Mouse (Mus musculus): ENCODE results near the gene Rnf227. TPM values are rescaled to one million over a fixed set of nuclear protein-coding genes. Genes with fewer than 3 reads are reported as not detected.

Rnf227 gene
- polyA plus RNA-seq, 1 experiment from 2014 or later, result 126 TPM

DNA sequence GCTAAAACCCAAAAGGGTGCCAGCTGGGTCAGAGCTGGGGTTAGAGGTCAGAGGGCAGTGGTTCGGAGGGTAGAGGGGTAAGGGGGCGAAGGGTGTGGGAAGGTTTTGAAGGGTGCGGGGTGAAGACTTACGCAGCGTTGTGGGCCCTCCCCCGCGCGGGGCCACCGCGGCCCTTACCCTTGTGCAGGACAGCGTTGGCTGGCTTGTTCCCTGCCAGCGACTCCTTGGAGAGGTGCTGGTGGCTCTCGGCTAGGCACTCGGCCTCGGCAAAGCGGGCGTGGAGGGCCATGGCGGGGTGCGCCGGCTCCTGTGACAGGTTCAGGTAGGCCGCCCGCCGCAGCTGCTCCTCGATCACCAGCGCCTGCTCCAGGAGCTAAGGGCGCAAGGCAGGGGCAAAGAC, 6.2 kb downstream of the Rnf227 start:
- Histone ChIP-seq H3K9ac (ENCODE audit: low read length) (no peak overlapping the region), H3K9me3 (replicated peaks; ENCODE audit: control insufficient read depth, low read length) (no peaks in the 10 kb centered on the region), H3K27me3 (replicated peaks; ENCODE audit: control insufficient read depth, insufficient read depth, low read length) (no peaks in the 10 kb centered on the region), H3K4me1 (ENCODE audit: control insufficient read depth, insufficient read depth, low read length) (peaks cover 5% of the 10 kb centered on the region), H3K27ac (ENCODE audit: low read depth, low read length) (no peak overlapping the region), H3K4me2 (ENCODE audit: low read length) (no peak overlapping the region), H3K36me3 (ENCODE audit: control insufficient read depth, insufficient read depth, low read length) (peaks cover 85% of the 10 kb centered on the region), H3K4me3 (ENCODE audit: low read depth, low read length) (no peak overlapping the region)
- WGBS, result 94% methylated on average over 26 of the region's 26 CpGs
- no peak for DNase-seq (ENCODE audit: low spot score)
- ATAC-seq, result no peak

DNA sequence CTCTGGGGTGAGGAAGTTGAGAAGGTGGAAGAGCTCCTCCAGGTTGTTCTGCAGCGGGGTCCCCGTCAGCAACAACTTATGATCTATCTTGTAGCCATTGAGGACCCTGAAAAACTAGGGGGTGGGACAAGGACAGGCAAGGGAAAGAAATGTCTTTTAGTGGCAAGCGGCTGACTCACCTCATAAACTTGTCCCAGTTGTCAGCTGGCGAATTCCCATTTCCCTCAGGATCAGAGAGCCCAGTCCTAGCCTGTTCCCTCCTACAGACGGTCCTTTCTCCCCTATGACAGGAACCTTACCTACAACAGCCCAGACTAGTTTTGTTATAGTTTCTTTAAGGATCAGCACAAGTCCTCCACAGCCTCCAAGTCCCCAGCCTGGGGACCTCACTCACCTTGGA, 16.3 kb downstream of the Rnf227 start:
- no peak for DNase-seq (ENCODE audit: low spot score)
- Histone ChIP-seq H3K27me3 (replicated peaks; ENCODE audit: control insufficient read depth, insufficient read depth, low read length) (no peaks in the 10 kb centered on the region), H3K9ac (ENCODE audit: low read length) (no peak overlapping the region), H3K36me3 (ENCODE audit: control insufficient read depth, insufficient read depth, low read length) (peaks cover 100% of the 10 kb centered on the region), H3K4me3 (ENCODE audit: low read depth, low read length) (no peak overlapping the region), H3K27ac (ENCODE audit: low read depth, low read length) (no peak overlapping the region), H3K9me3 (replicated peaks; ENCODE audit: control insufficient read depth, low read length) (no peaks in the 10 kb centered on the region), H3K4me2 (ENCODE audit: low read length) (no peak overlapping the region), H3K4me1 (ENCODE audit: control insufficient read depth, insufficient read depth, low read length) (no peaks in the 10 kb centered on the region)
- no peak for ATAC-seq
- 90% methylated on average over 5 of the region's 5 CpGs for WGBS

DNA sequence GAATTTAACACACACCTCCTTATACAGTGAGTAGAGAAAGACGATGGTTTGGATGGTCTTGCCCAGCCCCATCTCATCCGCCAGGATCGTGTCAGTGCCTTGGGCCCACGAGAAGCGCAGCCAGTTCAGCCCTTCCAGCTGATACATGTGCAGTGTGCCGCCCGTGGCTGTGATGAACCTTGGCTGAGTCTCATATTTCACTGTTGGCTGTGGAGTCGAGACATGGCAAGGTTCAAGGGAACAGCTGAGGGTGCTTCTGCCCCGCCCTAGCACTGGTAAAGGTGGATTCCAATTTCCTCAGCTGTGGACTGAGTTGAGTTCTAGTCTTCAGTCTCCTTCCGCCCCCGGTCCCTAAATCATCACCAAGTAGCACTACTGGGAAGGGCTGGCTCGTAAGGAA, 17.4 kb downstream of the Rnf227 start:
- H3K36me3 ChIP-seq (ENCODE audit: control insufficient read depth, insufficient read depth, low read length), result peaks cover 99% of the 10 kb centered on the region
- WGBS, result 91% methylated on average over 12 of the region's 12 CpGs
- no peak overlapping the region for H3K4me3 ChIP-seq (ENCODE audit: low read depth, low read length)
- DNase-seq (ENCODE audit: low spot score), result no peak
- H3K4me2 ChIP-seq (ENCODE audit: low read length), result no peak overlapping the region
- no peak overlapping the region for H3K27ac ChIP-seq (ENCODE audit: low read depth, low read length)
- H3K9me3 ChIP-seq (replicated peaks; ENCODE audit: control insufficient read depth, low read length), result no peaks in the 10 kb centered on the region
- no peaks in the 10 kb centered on the region for H3K27me3 ChIP-seq (replicated peaks; ENCODE audit: control insufficient read depth, insufficient read depth, low read length)
- no peaks in the 10 kb centered on the region for H3K4me1 ChIP-seq (ENCODE audit: control insufficient read depth, insufficient read depth, low read length)
- ATAC-seq, result no peak
- no peak overlapping the region for H3K9ac ChIP-seq (ENCODE audit: low read length)

DNA sequence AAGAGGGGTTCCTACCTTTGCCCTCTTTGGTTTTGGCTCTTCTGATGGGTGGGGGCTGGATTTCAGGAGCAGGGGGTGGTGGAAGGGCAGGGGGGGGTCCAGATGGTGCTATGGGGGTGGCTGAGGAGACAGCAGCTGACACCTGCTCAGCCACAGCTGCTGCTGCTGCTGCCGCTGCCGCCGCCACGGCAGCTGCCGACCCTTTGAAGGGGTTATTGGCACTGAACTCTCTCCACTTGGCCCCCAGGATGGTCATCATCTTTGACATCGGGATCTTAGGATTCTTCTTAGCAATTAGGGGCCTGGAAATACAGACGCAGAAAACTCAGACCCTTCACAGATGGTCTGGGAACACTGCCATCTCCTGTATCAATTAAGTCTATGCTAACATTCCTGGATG, 21.8 kb downstream of the Rnf227 start:
- Histone ChIP-seq H3K4me3 (ENCODE audit: low read depth, low read length) (no peak overlapping the region), H3K4me1 (ENCODE audit: control insufficient read depth, insufficient read depth, low read length) (peaks cover 24% of the 10 kb centered on the region), H3K9ac (ENCODE audit: low read length) (no peak overlapping the region), H3K4me2 (ENCODE audit: low read length) (no peak overlapping the region), H3K27ac (ENCODE audit: low read depth, low read length) (peak overlapping the region; percentile 57; the same call in 1 of the 2 replicates), H3K9me3 (replicated peaks; ENCODE audit: control insufficient read depth, low read length) (no peaks in the 10 kb centered on the region), H3K36me3 (ENCODE audit: control insufficient read depth, insufficient read depth, low read length) (peaks cover 74% of the 10 kb centered on the region), H3K27me3 (replicated peaks; ENCODE audit: control insufficient read depth, insufficient read depth, low read length) (no peaks in the 10 kb centered on the region)
- ATAC-seq (no peak), DNase-seq (ENCODE audit: low spot score) (peak; percentile 48)
- WGBS, result 52% methylated on average over 7 of the region's 7 CpGs

DNA sequence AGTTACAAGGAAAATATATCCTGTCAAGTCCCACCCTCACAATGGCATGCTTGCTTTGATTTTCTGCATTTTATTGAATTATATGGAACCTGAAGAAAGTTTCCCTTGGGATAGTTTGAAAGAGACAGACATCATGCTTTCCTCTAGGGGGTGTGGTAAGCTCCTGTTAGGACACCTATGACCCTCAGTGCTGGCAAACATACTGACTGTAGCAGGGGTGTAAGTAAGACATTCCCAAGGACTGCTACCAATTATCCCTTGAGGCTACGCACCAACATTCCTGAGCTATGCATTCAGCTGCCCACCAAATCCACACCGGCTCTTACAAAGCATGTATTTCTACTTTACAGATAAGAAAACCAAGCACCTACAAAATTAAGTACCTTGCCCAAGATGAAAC, 22.2 kb downstream of the Rnf227 start:
- H3K27me3 ChIP-seq (replicated peaks; ENCODE audit: control insufficient read depth, insufficient read depth, low read length), result no peaks in the 10 kb centered on the region
- H3K27ac ChIP-seq (ENCODE audit: low read depth, low read length), result no peak overlapping the region
- ATAC-seq, result no peak
- DNase-seq (ENCODE audit: low spot score), result peak; percentile 39
- peaks cover 69% of the 10 kb centered on the region for H3K36me3 ChIP-seq (ENCODE audit: control insufficient read depth, insufficient read depth, low read length)
- WGBS, result 82% methylated on average over 2 of the region's 2 CpGs
- H3K9ac ChIP-seq (ENCODE audit: low read length), result no peak overlapping the region
- peaks cover 24% of the 10 kb centered on the region for H3K4me1 ChIP-seq (ENCODE audit: control insufficient read depth, insufficient read depth, low read length)
- no peaks in the 10 kb centered on the region for H3K9me3 ChIP-seq (replicated peaks; ENCODE audit: control insufficient read depth, low read length)
- H3K4me3 ChIP-seq (ENCODE audit: low read depth, low read length), result no peak overlapping the region
- H3K4me2 ChIP-seq (ENCODE audit: low read length), result no peak overlapping the region

DNA sequence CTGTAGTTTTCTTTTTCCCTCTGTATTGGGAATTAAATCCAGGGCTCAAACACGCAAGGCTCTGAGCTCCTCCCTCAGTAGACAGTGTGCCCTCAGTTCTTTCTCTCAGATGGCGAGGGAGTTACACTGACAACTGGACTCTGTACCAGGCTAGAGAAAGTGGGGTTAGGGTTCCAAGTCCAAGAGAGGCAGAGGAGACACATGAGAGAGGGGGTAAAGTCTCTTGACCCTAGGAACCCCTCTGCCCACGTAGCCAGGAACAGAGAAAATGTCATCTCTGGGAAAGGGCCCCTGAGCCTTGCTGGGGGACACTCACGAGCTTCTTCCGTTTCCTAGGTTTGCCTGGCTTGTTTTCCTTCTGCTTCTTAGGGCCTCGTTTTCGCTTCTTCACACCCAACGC, 24.1 kb downstream of the Rnf227 start:
- ATAC-seq (no peak), DNase-seq (ENCODE audit: low spot score) (no peak)
- Histone ChIP-seq H3K4me3 (ENCODE audit: low read depth, low read length) (peak overlapping the region; percentile 97; the same call in 1 of the 2 replicates), H3K4me1 (ENCODE audit: control insufficient read depth, insufficient read depth, low read length) (peaks cover 27% of the 10 kb centered on the region), H3K27ac (ENCODE audit: low read depth, low read length) (peak overlapping the region; percentile 100), H3K27me3 (replicated peaks; ENCODE audit: control insufficient read depth, insufficient read depth, low read length) (no peaks in the 10 kb centered on the region), H3K9ac (ENCODE audit: low read length) (peak overlapping the region; percentile 74; the same call in 1 of the 2 replicates), H3K4me2 (ENCODE audit: low read length) (peak overlapping the region; percentile 96), H3K9me3 (replicated peaks; ENCODE audit: control insufficient read depth, low read length) (no peaks in the 10 kb centered on the region), H3K36me3 (ENCODE audit: control insufficient read depth, insufficient read depth, low read length) (peaks cover 50% of the 10 kb centered on the region)
- WGBS, result 54% methylated on average over 8 of the region's 8 CpGs

DNA sequence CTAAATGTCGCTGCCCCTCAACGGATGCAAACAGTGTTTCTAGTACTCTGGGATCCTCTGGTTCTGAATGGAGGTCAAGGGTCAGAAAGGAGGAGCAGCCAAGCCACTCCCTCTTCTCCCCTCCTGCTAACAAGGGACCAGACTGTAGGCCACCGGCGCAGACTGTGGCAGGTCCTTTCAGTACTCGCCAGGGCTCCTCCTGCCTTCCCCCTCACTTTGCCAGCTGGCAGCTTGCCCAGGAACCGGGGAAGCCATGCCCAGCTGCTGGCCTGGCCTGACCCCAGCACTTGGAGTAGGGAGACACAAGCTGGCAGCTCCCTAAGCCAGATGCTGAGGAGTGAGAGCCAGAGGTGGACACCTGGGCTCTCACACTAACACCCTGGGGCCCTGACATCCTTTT, 24.6 kb downstream of the Rnf227 start:
- Histone ChIP-seq H3K9ac (ENCODE audit: low read length) (peak overlapping the region; percentile 74), H3K36me3 (ENCODE audit: control insufficient read depth, insufficient read depth, low read length) (peaks cover 45% of the 10 kb centered on the region), H3K27me3 (replicated peaks; ENCODE audit: control insufficient read depth, insufficient read depth, low read length) (no peaks in the 10 kb centered on the region), H3K4me3 (ENCODE audit: low read depth, low read length) (peak overlapping the region; percentile 97), H3K4me2 (ENCODE audit: low read length) (peak overlapping the region; percentile 96), H3K9me3 (replicated peaks; ENCODE audit: control insufficient read depth, low read length) (no peaks in the 10 kb centered on the region), H3K27ac (ENCODE audit: low read depth, low read length) (peak overlapping the region; percentile 100), H3K4me1 (ENCODE audit: control insufficient read depth, insufficient read depth, low read length) (peaks cover 27% of the 10 kb centered on the region)
- ATAC-seq, result peak; percentile 61
- WGBS, result under 1% methylated on average over 6 of the region's 6 CpGs
- peak; percentile 94 for DNase-seq (ENCODE audit: low spot score)

DNA sequence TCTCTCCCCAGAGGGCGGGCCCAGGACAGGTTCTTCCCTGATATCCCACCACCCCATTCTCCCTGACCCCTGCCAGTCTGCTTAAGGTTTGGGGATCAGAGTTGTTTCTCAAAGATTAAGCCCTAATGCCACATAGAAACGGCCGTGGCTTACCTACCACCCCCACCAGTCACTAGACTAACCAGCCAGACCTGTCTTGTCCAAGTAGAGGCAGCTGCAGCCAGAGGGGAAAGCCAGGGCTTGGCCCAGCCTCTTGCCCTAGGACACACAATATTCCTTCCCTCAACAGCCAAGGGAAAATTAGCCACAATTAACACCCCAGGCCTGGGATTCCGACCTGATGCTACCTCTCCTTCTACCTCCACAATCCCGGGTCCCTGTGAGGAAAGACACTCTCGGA, 25.5 kb downstream of the Rnf227 start:
- WGBS, result 29% methylated on average over 6 of the region's 6 CpGs
- Histone ChIP-seq H3K9ac (ENCODE audit: low read length) (peak overlapping the region; percentile 74), H3K27me3 (replicated peaks; ENCODE audit: control insufficient read depth, insufficient read depth, low read length) (no peaks in the 10 kb centered on the region), H3K4me3 (ENCODE audit: low read depth, low read length) (peak overlapping the region; percentile 97), H3K27ac (ENCODE audit: low read depth, low read length) (peak overlapping the region; percentile 100), H3K4me1 (ENCODE audit: control insufficient read depth, insufficient read depth, low read length) (peaks cover 29% of the 10 kb centered on the region), H3K9me3 (replicated peaks; ENCODE audit: control insufficient read depth, low read length) (no peaks in the 10 kb centered on the region), H3K36me3 (ENCODE audit: control insufficient read depth, insufficient read depth, low read length) (peaks cover 37% of the 10 kb centered on the region), H3K4me2 (ENCODE audit: low read length) (peak overlapping the region; percentile 96)
- DNase-seq (ENCODE audit: low spot score) (no peak), ATAC-seq (no peak)

DNA sequence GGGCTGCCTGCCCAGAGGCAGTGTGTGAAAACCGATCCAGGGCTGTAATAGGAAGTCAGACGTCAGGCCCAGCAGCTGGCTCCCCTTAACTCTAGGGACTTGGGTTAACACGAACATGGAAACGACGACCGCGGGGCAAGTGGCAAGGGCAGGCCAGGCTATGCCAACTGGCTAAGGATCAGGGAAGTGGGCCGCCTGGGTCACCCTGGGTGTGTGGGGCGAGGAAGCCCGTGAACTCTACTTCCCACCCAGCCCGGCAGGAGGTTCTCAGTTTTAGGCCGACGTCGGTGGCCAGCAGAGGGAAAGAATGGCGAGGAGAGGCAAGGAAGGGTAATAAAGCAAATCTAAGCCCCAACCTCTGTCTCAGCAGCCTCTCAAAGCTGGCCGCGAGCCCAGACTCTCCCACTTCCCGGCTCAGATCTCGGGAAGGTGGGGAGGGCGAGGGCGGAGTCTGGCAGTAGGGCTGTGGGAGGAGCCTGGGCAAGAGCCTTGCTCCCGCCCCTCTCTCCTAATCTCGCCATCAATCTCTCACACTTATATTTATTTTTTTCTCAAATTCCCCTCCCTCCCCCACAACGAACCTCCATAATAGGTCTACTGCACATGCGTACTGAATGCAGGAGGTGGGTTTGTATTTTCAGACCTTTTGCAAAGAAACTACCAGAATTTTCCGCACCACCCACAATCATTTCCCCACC, 26.0 kb downstream of the Rnf227 start:
- Histone ChIP-seq H3K36me3 (ENCODE audit: control insufficient read depth, insufficient read depth, low read length) (peaks cover 31% of the 10 kb centered on the region), H3K9ac (ENCODE audit: low read length) (peak overlapping the region; percentile 100), H3K4me2 (ENCODE audit: low read length) (peak overlapping the region; percentile 96), H3K9me3 (replicated peaks; ENCODE audit: control insufficient read depth, low read length) (no peaks in the 10 kb centered on the region), H3K4me1 (ENCODE audit: control insufficient read depth, insufficient read depth, low read length) (peaks cover 35% of the 10 kb centered on the region), H3K4me3 (ENCODE audit: low read depth, low read length) (peak overlapping the region; percentile 97), H3K27ac (ENCODE audit: low read depth, low read length) (peak overlapping the region; percentile 100), H3K27me3 (replicated peaks; ENCODE audit: control insufficient read depth, insufficient read depth, low read length) (no peaks in the 10 kb centered on the region)
- DNase-seq (ENCODE audit: low spot score) (peak; percentile 99), ATAC-seq (peak; percentile 81)
- under 1% methylated on average over 26 of the region's 26 CpGs for WGBS
